ENCODE assay signal across 8 mouse cellular contexts in the genomic region with DNA sequence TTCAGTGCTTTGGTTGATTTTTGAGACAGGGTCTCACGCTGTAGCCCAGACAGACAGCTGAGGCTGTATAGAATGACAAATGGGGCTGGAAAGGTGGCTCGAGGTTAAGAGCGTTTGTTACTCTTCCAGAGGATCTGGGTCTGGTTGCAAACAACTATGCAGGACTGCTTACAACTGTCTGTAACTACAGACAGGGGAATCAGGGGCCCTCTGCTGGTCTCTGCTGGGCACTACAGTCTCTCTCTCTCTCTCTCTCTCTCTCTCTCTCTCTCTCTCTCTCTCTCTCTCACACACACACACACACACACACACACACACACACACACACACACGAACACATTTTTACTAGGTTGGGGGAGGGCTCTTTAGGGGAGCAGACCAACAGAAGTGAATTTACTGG. TPM values are rescaled to one million over a fixed set of nuclear protein-coding genes. Genes with fewer than 3 reads are reported as not detected.
A peak's percentile ranks its signal among the peaks of the same experiment; 100 is the strongest.
DNase-seq lines count a peak whose midpoint lies in the region; ATAC-seq and TF ChIP-seq lines count a peak whose summit lies in the region.

No protein-coding gene starts in this region.

- peak; percentile 52 for TF ChIP-seq CTCF in cortical plate, adult 2 months (IDR thresholded peaks at IDR 0.05; ENCODE audit: extremely low read depth, insufficient read depth, low read length)

- H3K9me3 ChIP-seq in hindbrain, embryonic 11.5 days (ENCODE audit: control insufficient read depth, low read length), result no peaks in the 10 kb centered on the region
- H3K9me3 ChIP-seq in hindbrain, embryonic 12.5 days (replicated peaks), result no peaks in the 10 kb centered on the region
- H3K9me3 ChIP-seq in limb, embryonic 14.5 days (ENCODE audit: control insufficient read depth, low read length), result no peaks in the 10 kb centered on the region

- no peak overlapping the region for H3K4me2 ChIP-seq in hindbrain, embryonic 11.5 days (replicated peaks; ENCODE audit: low read depth, low read length)
- H3K4me2 ChIP-seq in hindbrain, embryonic 12.5 days (replicated peaks), result no peak overlapping the region
- H3K4me2 ChIP-seq in limb, embryonic 14.5 days (replicated peaks; ENCODE audit: low read depth, low read length, severe bottlenecking), result no peak overlapping the region

- no peak for TF ChIP-seq POLR2A in cortical plate, adult 2 months (IDR thresholded peaks at IDR 0.05; ENCODE audit: extremely low read depth, insufficient read depth, low read length)
- no peak for TF ChIP-seq POLR2A in limb, embryonic 14.5 days (IDR thresholded peaks at IDR 0.05; ENCODE audit: borderline replicate concordance, extremely low read depth, insufficient read depth, insufficient read length)

- DNase-seq in hindbrain, embryonic 11.5 days (ENCODE audit: low spot score), result peak; percentile 72
- DNase-seq in B cell, adult 2 months, result peak; percentile 69 to 76
- DNase-seq in MN1 (ENCODE audit: low spot score), result peak; percentile 56
- peak; percentile 84 for DNase-seq in limb, embryonic 14.5 days (ENCODE audit: low spot score)
- peak; percentile 53 to 65 for DNase-seq in natural killer cell, adult 2 months (ENCODE audit: low spot score in 2 of 2)

- no peak overlapping the region for H3K4me3 ChIP-seq in hindbrain, embryonic 11.5 days (ENCODE audit: low read depth, low read length)
- H3K4me3 ChIP-seq in hindbrain, embryonic 12.5 days, result no peak overlapping the region
- no peak overlapping the region for H3K4me3 ChIP-seq in cortical plate, adult 2 months (ENCODE audit: insufficient read depth, low read length)
- H3K4me3 ChIP-seq in limb, embryonic 14.5 days (replicated peaks; ENCODE audit: low read length), result no peak overlapping the region

- 3% methylated on average over 4 of the region's 4 CpGs for WGBS in hindbrain, embryonic 11.5 days
- WGBS in hindbrain, embryonic 12.5 days, result 8% methylated on average over 4 of the region's 4 CpGs
- WGBS in limb, embryonic 14.5 days, result 2% methylated on average over 4 of the region's 4 CpGs

- no peak overlapping the region for H3K27ac ChIP-seq in hindbrain, embryonic 11.5 days (ENCODE audit: low read depth, low read length)
- no peak overlapping the region for H3K27ac ChIP-seq in hindbrain, embryonic 12.5 days
- no peak overlapping the region for H3K27ac ChIP-seq in cortical plate, adult 2 months (ENCODE audit: insufficient read depth, low read length)
- no peak overlapping the region for H3K27ac ChIP-seq in limb, embryonic 14.5 days (replicated peaks; ENCODE audit: low read depth, low read length)

- no peaks in the 10 kb centered on the region; the same call in 1 of the 2 replicates for H3K27me3 ChIP-seq in hindbrain, embryonic 11.5 days (ENCODE audit: control insufficient read depth, insufficient read depth, low read length)
- peaks cover 7% of the 10 kb centered on the region for H3K27me3 ChIP-seq in hindbrain, embryonic 12.5 days
- H3K27me3 ChIP-seq in limb, embryonic 14.5 days (ENCODE audit: control insufficient read depth, insufficient read depth, low read length), result no peaks in the 10 kb centered on the region

- no peak for ATAC-seq in hindbrain, embryonic 11.5 days (ENCODE audit: low FRiP score)
- ATAC-seq in hindbrain, embryonic 12.5 days (ENCODE audit: low FRiP score), result no peak
- no peak for ATAC-seq in limb, embryonic 14.5 days (ENCODE audit: low FRiP score, low read depth)
- no peak for ATAC-seq in frontal cortex, adult (ENCODE audit: low TSS enrichment)

- peaks cover 6% of the 10 kb centered on the region; the same call in 1 of the 2 replicates for H3K4me1 ChIP-seq in hindbrain, embryonic 11.5 days (replicated peaks; ENCODE audit: control insufficient read depth, insufficient read depth, low read length)
- peaks cover 18% of the 10 kb centered on the region for H3K4me1 ChIP-seq in hindbrain, embryonic 12.5 days
- peaks cover 2% of the 10 kb centered on the region; the same call in 1 of the 2 replicates for H3K4me1 ChIP-seq in cortical plate, adult 2 months (ENCODE audit: control insufficient read depth, insufficient read depth, low read length)
- H3K4me1 ChIP-seq in limb, embryonic 14.5 days (ENCODE audit: control insufficient read depth, insufficient read depth, low read length), result peaks cover 13% of the 10 kb centered on the region

- no peaks in the 10 kb centered on the region for H3K36me3 ChIP-seq in hindbrain, embryonic 11.5 days (ENCODE audit: control insufficient read depth, insufficient read depth, low read length)
- peaks cover 19% of the 10 kb centered on the region for H3K36me3 ChIP-seq in hindbrain, embryonic 12.5 days
- H3K36me3 ChIP-seq in limb, embryonic 14.5 days (ENCODE audit: control insufficient read depth, insufficient read depth, low read length), result peaks cover 15% of the 10 kb centered on the region; the same call in 1 of the 2 replicates

- no peak overlapping the region for H3K9ac ChIP-seq in hindbrain, embryonic 11.5 days (ENCODE audit: low read depth, low read length)
- H3K9ac ChIP-seq in hindbrain, embryonic 12.5 days, result no peak overlapping the region
- no peak overlapping the region for H3K9ac ChIP-seq in limb, embryonic 14.5 days (ENCODE audit: low read depth, low read length, severe bottlenecking)

RNA-seq across cellular contexts. Expression of gene Fadd, which starts 1.4 kb away (rescaled TPM):
- polyA plus RNA-seq in hindbrain, embryonic 11.5 days (2014; fragmentation: Nextera tagmentation; extraction: Ambion mirVana), result 8.3 and 8.6 TPM in 2 replicates
- polyA plus RNA-seq in hindbrain, embryonic 12.5 days (2016; fragmentation: Nextera tagmentation; extraction: Ambion mirVana), result 7.4 and 7.7 TPM in 2 replicates
- polyA plus RNA-seq in cortical plate, adult 2 months (2012; rRNA removed), result 2.4 TPM in 2 replicates
- 9.3 and 10.8 TPM in 2 replicates for polyA plus RNA-seq in limb, embryonic 14.5 days (2012; rRNA removed)
- polyA plus RNA-seq in limb, embryonic 14.5 days (2014; fragmentation: Nextera tagmentation; extraction: Ambion mirVana), result 9.6 and 11.0 TPM in 2 replicates

RNA-seq across cellular contexts. Expression of gene Ppfia1, which starts 30.1 kb away (rescaled TPM):
- 38.1 and 38.5 TPM in 2 replicates for polyA plus RNA-seq in hindbrain, embryonic 11.5 days (2014; fragmentation: Nextera tagmentation; extraction: Ambion mirVana)
- polyA plus RNA-seq in hindbrain, embryonic 12.5 days (2016; fragmentation: Nextera tagmentation; extraction: Ambion mirVana), result 48.9 and 49.0 TPM in 2 replicates
- 36.3 and 37.2 TPM in 2 replicates for polyA plus RNA-seq in cortical plate, adult 2 months (2012; rRNA removed)
- 58.1 and 63.6 TPM in 2 replicates for polyA plus RNA-seq in limb, embryonic 14.5 days (2012; rRNA removed)
- polyA plus RNA-seq in limb, embryonic 14.5 days (2014; fragmentation: Nextera tagmentation; extraction: Ambion mirVana), result 41.7 and 42.0 TPM in 2 replicates
